Mouse (Mus musculus) mesoderm, embryonic 11.5 days (tissue): Measurements from ENCODE around the gene Lamc3.
"Not testable (repeated sequence)": the region's sequence is repeated elsewhere in the genome, so short reads cannot be mapped to it uniquely, and the experiment has no call there.

Source experiments
- DNase-seq: peaks from one replicate; pipeline ENCODE4 v3.0.0-alpha.2; 2012; ENCODE audit warnings: low read depth, low spot score

Gene Lamc3

DNA sequence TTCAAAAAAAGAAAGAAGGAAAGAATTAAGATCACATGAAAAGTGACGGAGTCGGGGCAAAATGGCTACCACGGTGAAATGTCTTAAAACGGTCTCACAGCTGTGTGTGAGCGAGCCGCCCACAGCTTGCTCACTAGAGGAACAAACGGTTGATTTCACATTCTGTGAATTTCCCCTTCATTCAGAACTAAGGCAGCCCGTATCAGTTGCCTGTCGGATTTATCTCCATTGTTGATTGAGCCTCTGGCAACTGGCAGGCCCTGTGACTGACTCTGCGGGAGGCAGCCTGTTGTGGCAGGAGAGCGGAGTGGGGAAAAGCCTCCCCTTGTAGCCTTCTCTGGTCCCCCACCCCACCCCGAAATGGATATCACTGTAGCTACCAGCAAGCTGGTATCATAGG, 10.6 kb upstream of the Lamc3 start:
- DNase-seq = no peak

DNA sequence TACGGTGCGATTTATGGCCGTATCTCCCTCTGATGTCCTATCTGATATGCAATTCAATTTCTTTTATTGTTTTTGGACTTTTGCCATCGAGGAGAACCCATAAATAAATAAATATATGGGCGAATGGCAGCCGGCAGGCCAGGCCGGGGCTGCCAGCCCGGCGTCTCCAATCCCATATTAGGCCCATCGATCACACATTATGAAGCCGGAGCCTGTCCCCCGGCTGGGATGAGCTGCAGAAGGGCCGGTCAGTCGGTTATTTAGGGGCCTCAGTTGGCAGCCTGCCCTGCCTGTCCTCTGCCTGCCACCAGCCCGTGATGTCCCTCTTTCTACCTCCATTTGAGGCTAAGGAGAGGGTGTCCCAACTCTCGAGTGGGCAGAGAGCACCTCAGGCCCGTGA, 8.5 kb upstream of the Lamc3 start:
- DNase-seq = no peak

DNA sequence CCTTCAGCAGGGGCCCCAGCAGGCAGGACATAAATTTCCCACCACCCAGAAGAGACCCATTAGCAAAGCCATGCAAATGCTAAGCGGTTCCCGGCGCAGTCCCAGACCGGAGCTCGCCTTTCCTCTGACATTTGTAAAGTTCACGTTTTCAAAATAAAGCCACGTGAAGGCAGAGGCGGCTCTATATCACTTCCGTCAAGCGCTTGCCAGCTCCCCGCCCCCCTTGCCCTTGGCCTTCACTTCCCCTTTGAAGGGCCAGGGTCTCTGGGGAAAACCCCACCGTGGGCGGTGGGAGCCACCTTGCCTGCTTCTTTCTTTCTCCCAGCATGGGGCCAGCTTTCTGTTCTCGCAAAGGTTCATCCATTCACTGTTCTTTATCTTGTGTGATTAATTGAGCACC, 6.2 kb upstream of the Lamc3 start:
- DNase-seq = no peak

DNA sequence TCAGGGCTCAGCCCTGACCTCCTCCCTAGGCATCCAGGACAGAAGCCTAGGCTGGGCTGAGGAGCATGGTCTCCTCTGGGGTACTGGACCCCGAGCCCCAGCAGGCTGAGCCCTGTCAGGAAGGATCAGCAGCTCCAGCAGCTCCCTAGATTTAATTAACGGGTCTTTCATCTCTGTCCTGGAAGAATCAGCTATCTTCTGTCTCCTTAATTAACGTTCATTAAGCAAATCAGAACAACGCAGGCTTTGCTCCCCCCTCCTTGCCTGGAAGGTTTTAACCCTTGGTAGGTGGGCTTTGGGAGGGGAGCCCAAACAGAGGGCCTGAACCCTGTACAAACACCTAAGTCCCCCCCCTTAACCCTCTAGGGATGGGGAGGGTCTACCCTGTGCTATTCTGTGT, 4.0 kb upstream of the Lamc3 start:
- no peak for DNase-seq

DNA sequence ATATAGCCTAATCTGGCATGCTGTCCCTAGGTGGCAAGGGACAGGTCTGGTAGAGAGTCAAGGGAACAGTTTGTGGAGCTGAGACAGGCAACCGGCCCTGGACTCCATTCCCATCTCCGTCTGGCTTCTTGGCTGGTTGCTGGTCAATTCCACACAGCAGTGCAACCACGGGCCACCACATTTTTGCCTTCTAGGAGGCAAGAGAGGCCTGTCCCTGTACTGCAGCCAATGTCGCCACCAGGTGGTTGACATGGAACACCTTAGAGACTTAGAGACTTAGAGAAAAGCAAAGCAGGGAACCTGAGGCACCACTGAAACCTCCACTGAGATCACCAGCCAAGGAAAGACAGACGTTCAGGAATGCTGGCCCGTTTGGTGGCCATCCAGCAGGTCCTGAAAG, 2.3 kb upstream of the Lamc3 start:
- no peak for DNase-seq

DNA sequence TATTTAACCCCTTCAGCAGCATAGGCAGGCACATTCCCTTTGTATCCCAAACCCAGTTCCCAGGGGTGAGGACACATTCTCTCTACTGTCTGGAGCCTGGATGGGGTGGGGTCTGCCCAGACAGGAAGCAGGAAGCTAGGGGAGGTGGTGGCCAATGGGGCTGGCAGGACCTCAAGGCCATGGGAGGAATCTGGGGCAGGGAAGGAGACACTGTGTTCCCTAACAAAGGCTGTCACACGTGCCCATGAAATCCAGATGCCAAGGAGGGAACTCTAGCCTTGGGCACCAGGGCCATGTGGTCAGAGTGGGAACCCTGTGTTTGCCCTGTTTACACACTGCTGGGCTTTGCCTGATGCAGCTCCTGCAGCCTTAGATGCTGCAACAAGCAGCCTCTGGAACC, 1.8 kb downstream of the Lamc3 start:
- no peak for DNase-seq

DNA sequence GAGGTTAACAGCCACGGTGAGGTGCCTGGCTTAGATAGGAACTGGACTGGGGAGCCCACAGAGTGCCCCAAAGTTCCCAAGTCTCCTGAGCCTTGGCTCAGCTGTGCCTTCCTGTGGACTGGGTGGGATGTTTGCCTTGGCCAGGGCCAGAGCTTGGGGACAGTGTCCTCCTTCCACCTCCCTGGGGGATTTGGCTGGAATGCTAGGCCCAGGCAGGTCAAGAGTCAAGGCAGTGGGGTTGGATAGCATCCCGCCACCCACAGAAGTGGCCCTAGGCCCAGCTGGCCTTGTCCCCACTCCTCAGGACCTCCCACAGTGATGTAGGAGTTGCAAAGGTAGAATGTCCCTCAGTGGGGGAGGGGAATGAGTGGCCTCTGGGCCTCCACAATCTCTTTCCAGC, 4.1 kb downstream of the Lamc3 start:
- no peak for DNase-seq

DNA sequence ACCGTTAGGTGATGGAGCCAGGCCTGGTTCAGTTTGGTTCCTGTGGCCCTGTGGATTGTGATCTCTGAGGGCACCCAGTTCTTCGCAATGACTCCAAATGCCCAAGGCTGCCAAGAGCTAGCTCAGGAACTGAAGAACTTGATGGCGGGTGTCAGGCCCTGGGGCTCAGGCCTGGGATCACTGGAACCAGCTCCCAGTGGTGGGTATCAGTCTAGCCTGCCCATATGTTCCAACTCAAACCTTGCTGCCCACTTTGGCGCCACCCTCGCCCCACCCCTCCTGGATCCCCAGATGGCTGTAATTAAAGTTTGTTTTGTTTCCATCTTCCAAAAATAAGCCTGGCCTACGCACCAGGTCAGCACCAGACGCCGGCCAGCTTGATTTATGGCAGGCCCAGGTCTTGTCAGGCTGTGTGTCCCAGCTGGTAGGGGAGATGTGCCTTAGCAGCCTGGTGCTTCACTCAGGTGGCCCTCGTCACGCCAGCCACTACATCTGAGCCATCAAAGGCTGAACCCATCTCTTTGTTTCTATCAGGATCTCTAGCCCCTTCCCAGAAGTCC, 6.1 kb downstream of the Lamc3 start:
- DNase-seq = no peak

DNA sequence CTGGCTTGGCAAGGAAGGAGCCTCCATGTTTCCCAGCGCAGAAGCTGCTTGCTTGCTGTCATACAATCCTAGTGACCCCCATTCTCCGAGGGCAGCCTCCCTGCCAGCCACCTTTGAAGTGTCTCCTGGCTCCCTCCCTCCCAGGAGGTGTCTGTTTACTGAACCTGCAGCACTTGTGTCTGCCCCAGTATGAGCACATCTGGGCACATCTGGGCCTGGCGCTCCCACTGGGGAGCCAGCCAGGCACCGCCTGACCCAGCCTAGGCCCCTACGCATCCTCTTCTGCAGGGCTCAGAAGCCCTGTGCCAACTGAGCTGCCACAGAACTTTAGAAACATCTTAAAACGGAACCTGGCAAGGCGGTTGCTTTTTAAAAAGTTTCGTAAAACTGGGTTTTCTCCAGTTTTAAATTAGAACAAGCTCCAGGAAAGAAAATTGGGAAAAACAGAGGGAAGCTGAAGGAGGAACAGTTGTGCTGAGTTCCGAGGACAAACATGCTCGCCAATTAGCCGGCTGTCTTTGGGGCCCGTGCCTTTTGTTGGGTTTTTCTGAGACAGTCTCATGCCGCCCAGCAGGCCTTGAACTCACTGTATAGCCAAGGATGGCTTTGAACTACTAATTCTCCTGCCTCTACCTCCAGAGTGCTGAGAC, 7.3 kb downstream of the Lamc3 start:
- no peak for DNase-seq

DNA sequence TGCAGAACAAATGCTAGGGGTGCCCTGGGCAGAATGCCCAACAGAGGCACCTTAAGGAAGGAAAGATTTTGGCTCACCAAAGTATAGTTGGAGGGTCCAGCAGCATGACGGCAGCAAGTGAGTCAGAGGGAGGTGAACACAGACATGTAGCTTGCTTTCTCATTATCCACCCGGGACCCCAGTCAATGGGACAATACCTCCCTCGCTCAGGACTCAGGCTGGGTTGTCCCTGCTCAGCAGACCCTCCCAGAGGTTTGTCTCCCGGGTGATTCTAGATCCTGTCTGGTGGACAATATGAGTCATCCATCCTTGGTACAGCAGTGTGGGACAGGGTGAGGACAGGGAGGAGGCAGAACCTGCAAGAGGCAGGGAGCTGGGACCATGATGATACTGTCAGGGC, 13.8 kb downstream of the Lamc3 start:
- DNase-seq = no peak

DNA sequence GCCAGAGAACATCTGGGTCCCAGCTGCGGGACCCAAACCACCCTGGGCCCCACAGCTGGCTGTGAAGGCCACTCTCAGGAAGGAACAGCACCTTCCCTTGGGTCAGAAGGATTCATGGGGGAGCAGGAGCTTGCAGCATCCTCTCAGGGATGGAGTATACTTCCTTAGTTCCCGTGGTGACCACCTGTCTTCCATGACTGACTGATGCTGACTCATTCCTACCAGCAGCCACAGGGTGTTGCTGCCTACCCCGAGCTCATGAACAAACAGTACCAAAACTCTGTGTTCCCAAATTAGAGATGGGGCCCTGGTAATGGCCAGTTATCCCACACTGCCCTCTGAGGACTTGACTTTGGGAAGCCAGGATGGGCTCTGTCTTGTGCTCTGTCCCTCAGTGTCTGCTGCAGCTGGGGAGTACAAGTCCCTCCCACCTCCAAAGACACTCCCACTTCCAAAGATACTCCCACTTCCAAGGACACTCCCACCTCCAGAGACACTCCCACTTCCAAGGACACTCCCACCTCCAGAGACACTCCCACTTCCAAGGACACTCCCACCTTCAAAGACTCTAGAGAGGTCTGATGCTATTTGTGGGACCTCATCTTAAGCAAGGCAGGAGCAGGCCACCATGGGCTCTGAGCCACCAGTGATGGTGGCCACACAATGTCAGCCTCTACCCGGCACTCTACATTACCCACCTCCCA, 14.7 kb downstream of the Lamc3 start:
- no peak for DNase-seq

DNA sequence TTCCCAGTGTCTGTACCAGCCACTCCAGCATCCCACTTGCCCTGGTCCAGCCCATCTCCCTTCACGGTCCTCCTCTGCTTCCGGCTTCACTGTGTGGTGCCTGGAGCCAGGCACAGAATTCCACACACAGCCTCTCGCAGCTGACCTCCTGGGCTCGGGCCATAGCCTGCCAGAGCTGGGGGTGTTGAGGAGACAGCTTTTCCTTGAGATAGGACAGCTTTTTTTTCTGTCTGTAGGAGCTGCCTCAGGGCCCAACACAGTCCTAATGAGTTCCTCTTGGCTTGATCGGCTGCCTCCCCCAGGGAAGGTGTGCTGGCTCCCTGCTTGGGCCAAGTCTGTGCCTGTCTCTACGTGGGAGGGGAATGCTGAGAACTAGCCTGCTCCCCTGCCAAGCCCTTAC, 17.0 kb downstream of the Lamc3 start:
- no peak for DNase-seq

DNA sequence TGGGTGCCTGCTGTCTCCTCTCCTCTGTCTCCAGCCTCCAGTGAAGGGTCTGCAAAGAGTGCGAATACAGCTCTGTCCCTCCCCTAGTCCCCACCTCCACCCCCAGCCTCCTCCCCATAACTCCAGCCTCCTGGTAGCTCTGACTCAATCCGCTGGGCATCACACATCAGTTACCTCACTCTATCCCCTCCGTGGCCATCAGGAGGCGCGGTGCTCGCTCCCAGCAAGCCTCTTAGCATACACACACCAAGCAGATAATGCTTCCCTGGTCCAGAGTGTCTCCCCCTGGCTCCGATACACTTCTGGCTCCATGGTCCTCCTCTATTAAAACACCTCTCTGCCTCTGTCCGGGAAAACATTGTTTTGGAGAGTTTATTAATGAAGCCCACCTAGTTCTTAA, 17.5 kb downstream of the Lamc3 start:
- DNase-seq = peak; percentile 52

DNA sequence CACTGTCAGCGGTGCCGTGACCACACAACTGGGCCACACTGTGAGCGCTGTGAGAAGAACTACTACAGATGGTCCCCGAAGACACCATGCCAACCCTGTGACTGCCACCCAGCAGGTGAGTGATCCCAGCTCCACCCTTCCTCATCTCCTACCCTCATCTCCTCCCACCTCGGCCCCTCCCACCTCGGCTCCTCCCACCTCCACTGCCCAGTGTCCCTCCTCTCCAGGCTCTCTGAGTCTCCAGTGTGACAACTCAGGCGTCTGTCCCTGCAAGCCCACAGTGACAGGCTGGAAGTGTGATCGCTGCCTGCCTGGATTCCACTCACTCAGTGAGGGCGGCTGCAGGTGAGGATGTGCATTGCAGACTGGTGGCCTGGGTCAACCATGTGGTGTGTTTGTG, 18.6 kb downstream of the Lamc3 start:
- no peak for DNase-seq

DNA sequence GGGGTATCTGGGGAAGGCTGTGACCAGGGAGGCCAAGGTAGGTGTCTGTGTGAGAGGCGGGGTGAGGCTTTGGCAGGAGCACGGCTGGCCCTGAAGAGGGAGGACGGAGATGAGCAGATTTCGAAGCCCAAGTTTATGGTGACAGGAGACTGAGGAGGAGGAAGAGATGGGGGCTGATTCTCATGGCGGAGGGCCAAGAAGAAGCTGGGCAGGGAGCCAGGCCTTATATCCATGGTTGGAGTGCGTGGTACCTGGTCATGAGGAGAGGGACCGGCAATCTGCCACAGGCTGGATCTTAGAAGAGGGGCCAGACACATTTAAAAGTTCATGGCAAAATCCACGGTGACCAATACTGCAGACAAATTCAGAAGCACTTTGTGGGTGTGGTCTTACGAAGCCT, 19.3 kb downstream of the Lamc3 start:
- DNase-seq = no peak

DNA sequence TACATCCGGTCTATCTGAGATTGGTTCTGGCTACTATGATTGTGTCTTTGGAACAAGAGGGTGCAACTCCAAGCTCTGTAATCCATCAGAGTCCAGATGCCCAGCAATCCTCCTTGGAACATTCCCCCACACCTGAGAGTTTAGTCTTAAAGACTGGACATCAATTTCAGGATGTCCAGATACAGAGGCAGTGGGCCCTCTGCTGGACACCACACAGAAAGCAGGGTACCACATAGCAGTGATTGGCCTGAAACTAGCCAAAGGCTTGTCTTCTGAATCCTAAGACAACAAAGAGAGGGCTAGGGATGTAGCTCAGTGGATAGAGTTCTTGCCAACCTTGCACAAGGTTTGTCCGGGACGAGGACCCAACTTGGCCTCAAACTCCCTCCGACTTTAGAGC, 25.5 kb downstream of the Lamc3 start:
- DNase-seq = no peak

DNA sequence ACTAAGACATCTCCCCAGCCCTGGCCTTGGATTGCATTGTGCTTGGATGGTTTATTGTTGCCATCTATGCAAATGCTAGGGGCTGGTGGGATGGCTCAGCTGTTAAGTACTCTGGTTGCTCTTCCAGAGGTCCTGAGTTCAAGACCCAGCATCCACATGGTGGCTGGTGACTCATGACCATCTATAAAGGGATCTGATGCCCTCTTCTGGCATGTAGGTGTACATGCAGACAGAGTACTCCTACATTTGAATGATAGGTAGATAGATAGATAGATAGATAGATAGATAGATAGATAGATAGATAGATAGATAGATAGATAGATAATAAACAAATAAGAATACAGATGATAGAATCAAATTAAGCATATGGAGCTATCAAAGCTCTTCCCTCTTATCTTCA, 27.1 kb downstream of the Lamc3 start:
- DNase-seq = not testable (repeated sequence)

DNA sequence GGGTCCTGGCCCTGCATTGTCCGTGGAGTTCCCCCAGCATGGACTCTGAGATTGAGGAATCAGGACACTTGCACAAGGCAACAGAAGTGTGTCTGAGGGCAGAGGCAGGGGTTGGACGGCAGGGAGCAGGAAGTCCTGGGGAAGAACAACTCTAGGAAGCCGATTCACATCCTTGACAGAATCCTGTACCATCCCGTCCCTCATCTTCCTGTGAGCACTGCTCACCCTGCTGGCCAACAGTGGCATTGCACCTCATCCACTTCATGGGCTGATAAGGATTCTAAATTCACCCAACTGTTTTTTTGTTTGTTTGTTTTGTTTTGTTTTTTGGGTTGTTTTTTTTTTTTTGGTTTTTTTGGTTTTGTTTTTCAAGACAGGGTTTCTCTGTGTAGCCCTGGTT, 28.0 kb downstream of the Lamc3 start:
- DNase-seq = peak; percentile 85

DNA sequence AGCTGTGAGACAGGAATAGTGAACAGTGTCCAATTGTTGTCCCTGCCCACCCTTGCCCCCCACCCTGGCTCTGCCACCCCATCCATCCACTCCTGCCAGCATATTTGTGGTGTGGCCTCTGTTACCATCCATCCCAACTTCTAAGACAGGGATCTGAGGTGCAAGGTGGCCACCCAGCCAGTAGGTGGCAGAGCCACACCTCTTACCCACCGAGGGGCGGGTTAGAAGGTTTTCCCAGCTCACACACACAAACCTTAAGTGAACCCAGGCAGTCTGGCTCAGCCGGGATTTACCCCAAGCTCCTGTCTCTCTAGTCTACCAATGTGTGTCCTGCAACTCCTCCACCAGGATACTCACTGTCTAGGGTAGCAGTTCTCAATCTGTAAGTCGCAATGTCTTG, 30.5 kb downstream of the Lamc3 start:
- DNase-seq = peak; percentile 41

DNA sequence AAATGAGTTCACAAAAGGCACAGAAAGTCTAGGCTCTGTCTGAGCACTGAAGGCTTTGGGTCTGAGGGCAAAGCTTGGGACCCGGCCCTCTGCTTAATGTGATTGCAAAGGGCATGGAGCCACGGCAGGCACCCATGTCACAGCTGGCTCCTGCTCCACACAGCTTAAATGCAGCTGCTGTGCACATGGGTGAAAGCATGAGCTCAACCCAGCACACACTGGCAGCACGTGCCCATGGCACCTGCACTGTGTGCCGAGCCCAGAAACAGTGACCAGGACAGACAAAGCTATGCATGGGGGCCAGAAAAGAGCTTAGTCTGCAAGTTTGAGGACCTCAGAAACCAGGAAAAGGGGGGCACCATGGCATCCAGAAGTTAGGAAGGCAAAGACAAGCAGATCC, 36.6 kb downstream of the Lamc3 start:
- DNase-seq = no peak

DNA sequence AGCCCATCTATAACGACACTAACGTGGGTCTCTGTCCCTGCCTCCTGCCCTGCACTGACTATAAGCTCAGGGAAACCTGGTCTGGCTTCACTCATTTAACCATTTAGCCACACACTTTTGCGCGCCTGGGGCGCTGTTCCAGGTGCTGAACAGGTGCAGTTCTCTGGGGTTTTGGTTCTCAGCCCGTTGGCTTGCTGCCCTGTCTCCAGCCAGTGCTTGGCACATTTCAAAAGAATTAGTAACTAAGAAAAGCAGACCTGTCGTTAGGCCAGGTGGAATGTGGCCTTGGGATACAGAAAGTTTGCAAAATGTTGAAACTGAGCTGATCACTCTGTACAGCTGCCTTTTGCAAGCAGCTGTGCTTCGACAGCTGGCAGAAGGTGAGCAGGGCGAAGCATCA, 37.7 kb downstream of the Lamc3 start:
- DNase-seq = no peak

DNA sequence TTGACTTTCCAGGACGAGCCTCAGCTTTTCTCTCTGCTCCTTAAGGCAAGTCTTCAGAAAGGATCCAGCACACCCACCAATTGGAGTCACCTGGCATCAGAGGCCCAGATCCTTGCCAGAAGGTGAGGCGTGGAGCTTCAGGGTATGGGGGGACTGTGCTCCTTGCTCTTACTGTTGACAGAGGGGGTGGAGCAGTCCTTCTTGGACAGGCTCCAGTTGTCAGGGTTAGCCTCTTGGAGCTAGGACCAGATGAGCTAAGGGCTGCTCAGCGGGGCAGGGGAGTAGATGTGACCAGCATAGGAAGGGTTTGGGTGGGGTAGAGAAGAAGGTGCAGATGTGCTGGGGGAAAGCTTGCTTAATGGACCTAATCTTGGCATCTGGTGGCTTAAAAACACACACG, 38.8 kb downstream of the Lamc3 start:
- DNase-seq = no peak

DNA sequence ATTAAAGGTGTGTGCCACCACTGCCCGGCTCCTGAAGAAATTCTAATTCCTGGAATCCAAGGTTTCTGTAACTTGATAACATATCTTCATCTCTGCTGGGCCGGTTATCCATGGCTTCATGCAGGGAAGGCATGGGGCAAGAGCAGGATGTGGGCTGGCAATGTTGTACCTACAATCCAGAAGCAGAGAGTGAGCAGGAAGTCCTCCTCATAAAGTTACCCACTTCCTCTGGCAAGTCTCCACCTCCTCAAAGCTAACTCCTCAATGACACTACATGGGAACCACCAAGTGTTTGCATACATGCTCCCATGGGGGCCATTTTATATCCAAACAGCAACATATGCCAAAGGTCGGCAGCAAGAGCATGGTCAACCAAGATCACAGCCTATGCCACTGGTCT, 42.6 kb downstream of the Lamc3 start:
- no peak for DNase-seq

DNA sequence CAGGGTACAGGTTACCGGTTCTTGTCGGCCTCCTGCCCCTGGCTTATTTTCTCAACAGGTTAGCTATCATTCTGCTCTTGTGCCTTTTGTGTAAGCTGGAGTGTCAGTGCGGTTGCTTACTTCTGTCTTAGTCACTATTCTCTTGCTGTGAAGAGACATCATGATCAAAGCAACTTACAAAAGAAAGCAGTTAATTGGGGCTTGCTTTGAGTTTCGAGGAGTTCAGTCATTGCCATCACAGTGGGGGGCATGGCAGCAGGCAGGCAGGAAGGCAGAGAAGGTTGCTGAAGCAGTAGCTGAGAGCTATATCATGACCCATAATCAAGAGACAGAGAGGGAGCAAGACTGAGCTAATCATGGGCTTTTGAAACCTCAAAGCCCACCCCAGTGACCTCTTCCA, 47.5 kb downstream of the Lamc3 start:
- no peak for DNase-seq
